Mouse (Mus musculus): ENCODE data around the gene Qdpr.

Qdpr gene

GRCm38 (mm10) chr5:45449831-45450716, at the start of gene Qdpr:
TSS of gene Qdpr (minus strand) at chr5:45450236.
- peak; percentile 93 for DNase-seq

- no peak for DNase-seq
These were observed 47.5 kb upstream of the Qdpr start for GRCm38 (mm10) chr5:45497564-45497963.

- no peak for DNase-seq
These were observed 47.0 kb upstream of the Qdpr start for GRCm38 (mm10) chr5:45496930-45497550.

GRCm38 (mm10) chr5:45496479-45496878, 46.4 kb upstream of the Qdpr start:
- no peak for DNase-seq

- DNase-seq: no peak
These were observed 46.0 kb upstream of the Qdpr start for GRCm38 (mm10) chr5:45496042-45496441.

GRCm38 (mm10) chr5:45495429-45495975, 45.5 kb upstream of the Qdpr start:
- DNase-seq: no peak

GRCm38 (mm10) chr5:45494093-45494755, 44.2 kb upstream of the Qdpr start:
- no peak for DNase-seq

GRCm38 (mm10) chr5:45493191-45494092, 43.4 kb upstream of the Qdpr start, which contains the start of gene Lap3:
TSS of gene Lap3 (plus strand) at chr5:45493374.
- peak; percentile 97 for DNase-seq

- no peak for DNase-seq
These were observed 41.7 kb upstream of the Qdpr start for GRCm38 (mm10) chr5:45491776-45492175.

- DNase-seq: no peak
These were observed 33.6 kb upstream of the Qdpr start for GRCm38 (mm10) chr5:45483654-45484053.

GRCm38 (mm10) chr5:45482607-45483006, 32.6 kb upstream of the Qdpr start:
- DNase-seq: no peak

GRCm38 (mm10) chr5:45481125-45481524, 31.1 kb upstream of the Qdpr start:
- DNase-seq: no peak

- no peak for DNase-seq
These were observed 30.0 kb upstream of the Qdpr start for GRCm38 (mm10) chr5:45480066-45480465.

GRCm38 (mm10) chr5:45477601-45478000, 27.6 kb upstream of the Qdpr start:
- no peak for DNase-seq

- no peak for DNase-seq
These were observed 26.3 kb upstream of the Qdpr start for GRCm38 (mm10) chr5:45476288-45476687.

GRCm38 (mm10) chr5:45475771-45476170, 25.7 kb upstream of the Qdpr start:
- DNase-seq: no peak

- DNase-seq: no peak
These were observed 24.7 kb upstream of the Qdpr start for GRCm38 (mm10) chr5:45474758-45475157.

GRCm38 (mm10) chr5:45474215-45474614, 24.2 kb upstream of the Qdpr start:
- DNase-seq: peak; percentile 33

- DNase-seq: no peak
These were observed 23.5 kb upstream of the Qdpr start for GRCm38 (mm10) chr5:45473521-45473920.

GRCm38 (mm10) chr5:45472880-45473450, 22.9 kb upstream of the Qdpr start:
- DNase-seq: no peak

GRCm38 (mm10) chr5:45454456-45454855, 4.4 kb upstream of the Qdpr start:
- DNase-seq: no peak

GRCm38 (mm10) chr5:45453451-45453850, 3.4 kb upstream of the Qdpr start, which contains the start of gene Clrn2:
TSS of gene Clrn2 (plus strand) at chr5:45453751.
- no peak for DNase-seq

Measured in right cerebral cortex, postnatal 14 days (tissue).